Mouse (Mus musculus) liver, adult 2 months (tissue): Measurements from ENCODE around the gene Usp6nl. TPM values are rescaled to one million over a fixed set of nuclear protein-coding genes. Genes with fewer than 3 reads are reported as not detected.

ENCODE experiments used
- DNase-seq: peaks from one replicate; pipeline ENCODE4 v3.0.0-alpha.2; 2011; ENCODE audit warnings: low read depth, low spot score; ENCODE audit errors: extremely low read depth
- H3K27ac ChIP-seq: fragments of 200-500 bp; replicated peaks from 2 replicates; pipeline ENCODE4 v1.5.1; 2012; ENCODE audit warnings: low read depth, mild to moderate bottlenecking, control low read depth, inconsistent platforms, low read length; ENCODE audit not compliant: insufficient read depth
- H3K27me3 ChIP-seq: fragments of 200-500 bp; 2 replicates; pipeline ENCODE4 v1.6.1; 2012; ENCODE audit warnings: mild to moderate bottlenecking, moderate library complexity, low read length, inconsistent platforms; ENCODE audit not compliant: control insufficient read depth, insufficient read depth
- H3K36me3 ChIP-seq: fragments of 200-500 bp; 2 replicates; pipeline ENCODE4 v1.6.1; 2012; ENCODE audit warnings: low read length, inconsistent platforms; ENCODE audit not compliant: control insufficient read depth, insufficient read depth
- H3K4me1 ChIP-seq: fragments of 200-500 bp; 2 replicates; pipeline ENCODE4 v1.6.1; 2011; ENCODE audit warnings: low read length; ENCODE audit not compliant: control insufficient read depth, insufficient read depth
- H3K4me3 ChIP-seq: fragments of 200-500 bp; 2 replicates; pipeline ENCODE4 v1.5.1; 2011; ENCODE audit warnings: low read depth, mild to moderate bottlenecking, control low read depth, low read length, moderate library complexity; ENCODE audit not compliant: insufficient read depth
- H3K79me2 ChIP-seq: fragments of 200-500 bp; 2 replicates; pipeline ENCODE4 v1.6.1; 2012; ENCODE audit warnings: inconsistent platforms, mild to moderate bottlenecking, low read length, moderate library complexity; ENCODE audit not compliant: control insufficient read depth, insufficient read depth
- H3K9ac ChIP-seq: fragments of 200-500 bp; 2 replicates; pipeline ENCODE4 v1.6.1; 2012; ENCODE audit warnings: low read depth, mild to moderate bottlenecking, control low read depth, inconsistent platforms, low read length
- CTCF ChIP-seq: fragments of 200-500 bp; IDR thresholded peaks from 2 replicates; pipeline ENCODE4 v1.5.1; 2011; ENCODE audit warnings: low read depth, low read length, control low read depth
- POLR2A ChIP-seq: fragments of 200-500 bp; IDR thresholded peaks from 2 replicates; pipeline ENCODE4 v1.6.1; 2011; ENCODE audit warnings: low read length, control low read depth; ENCODE audit not compliant: insufficient read depth; ENCODE audit errors: extremely low read depth
- WGBS: fragments of 180-500 bp; shearing (Covaris S2); methylation state at CpG from one replicate; pipeline ENCODE4 v1.1.7; 2018; 5-methylcytosine and 5-hydroxymethylcytosine counted together
- polyA plus RNA-seq: library from polyadenylated mRNA; depleted of rRNA; stranded (reverse); fragments of >200 nt; gene quantifications from 2 replicates; pipeline ENCODE4 v1.2.3, GENCODE M21; 2012
- total RNA-seq: library from RNA; depleted of rRNA; stranded (reverse); fragments of >200 nt; gene quantifications from 2 replicates; pipeline ENCODE4 v1.2.3, GENCODE M21; 2014

The Usp6nl gene
- total and polyA plus RNA-seq, 2 experiments, result 7.6 to 7.9 TPM

DNA sequence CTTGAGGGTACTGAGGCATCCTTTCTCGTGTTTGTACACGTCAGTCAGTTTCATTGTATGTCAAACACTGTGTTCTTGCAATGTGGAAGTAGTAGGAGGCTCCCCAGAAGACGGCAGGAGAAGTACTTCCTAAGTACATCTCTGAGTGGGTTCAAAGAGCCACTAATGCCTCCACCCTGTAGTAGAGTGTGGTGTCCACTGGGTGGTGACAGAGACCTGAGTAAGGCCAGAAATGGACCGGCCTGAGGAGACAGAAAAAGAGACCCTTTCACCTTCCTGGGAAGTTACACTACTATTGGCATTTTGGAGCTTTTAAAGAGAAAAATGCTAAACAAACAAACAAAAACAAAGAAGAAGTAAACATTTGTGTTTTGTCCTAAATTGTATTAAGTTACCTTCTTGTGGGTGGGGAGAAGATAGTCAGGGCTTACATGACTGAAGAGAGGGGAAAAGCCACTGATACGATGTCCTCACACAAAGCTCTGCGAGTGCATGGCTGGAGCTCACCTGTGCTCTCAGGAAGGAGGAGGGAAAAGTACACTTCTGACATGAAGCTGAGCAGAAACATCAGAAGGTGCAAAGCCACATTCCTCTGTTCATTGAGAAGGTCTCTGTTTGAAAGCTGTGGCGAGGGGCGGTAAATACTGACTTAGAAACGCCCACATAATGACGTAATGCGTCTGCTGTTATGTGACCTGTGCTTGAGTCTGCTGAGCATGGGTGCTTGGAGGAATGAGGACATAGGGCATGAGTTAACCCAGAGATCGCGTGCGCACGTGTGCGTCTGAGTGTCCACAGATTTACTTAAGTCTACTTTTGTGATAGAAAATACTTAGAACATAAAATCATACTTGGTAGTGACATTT is 113.9 kb downstream of the Usp6nl start:
- H3K79me2 ChIP-seq, result no peaks in the 10 kb centered on the region
- no peaks in the 10 kb centered on the region for H3K4me1 ChIP-seq
- no peak overlapping the region for H3K27ac ChIP-seq
- no peak overlapping the region for H3K9ac ChIP-seq
- no peaks in the 10 kb centered on the region for H3K27me3 ChIP-seq
- DNase-seq, result no peak
- WGBS, result 85% methylated on average over 16 of the region's 16 CpGs
- H3K4me3 ChIP-seq, result no peak overlapping the region
- H3K36me3 ChIP-seq, result peaks cover 29% of the 10 kb centered on the region
- peak; percentile 52; the same call in 1 of the 2 replicates for TF ChIP-seq CTCF
- TF ChIP-seq POLR2A, result no peak

DNA sequence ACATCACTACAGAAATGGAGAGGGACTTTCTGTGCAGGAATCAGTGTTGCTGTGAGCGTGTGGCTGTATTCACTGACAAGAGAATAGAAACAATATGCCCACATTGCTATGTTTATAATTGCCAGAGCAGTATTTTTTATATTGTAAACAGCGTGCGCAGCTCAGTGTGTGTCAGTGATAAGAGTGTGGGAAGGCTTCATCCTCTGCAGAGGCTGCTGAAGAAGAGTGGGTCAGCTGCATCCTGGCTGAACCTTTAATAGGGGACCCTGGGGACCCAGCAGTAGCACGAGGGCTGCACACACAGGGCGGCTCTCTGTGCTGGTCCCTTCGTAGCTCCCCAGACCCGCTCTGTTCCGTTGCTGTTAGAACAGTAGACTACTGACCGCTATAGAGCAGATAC is 119.2 kb downstream of the Usp6nl start:
- 87% methylated on average over 9 of the region's 9 CpGs for WGBS
- TF ChIP-seq CTCF, result no peak
- TF ChIP-seq POLR2A, result no peak

DNA sequence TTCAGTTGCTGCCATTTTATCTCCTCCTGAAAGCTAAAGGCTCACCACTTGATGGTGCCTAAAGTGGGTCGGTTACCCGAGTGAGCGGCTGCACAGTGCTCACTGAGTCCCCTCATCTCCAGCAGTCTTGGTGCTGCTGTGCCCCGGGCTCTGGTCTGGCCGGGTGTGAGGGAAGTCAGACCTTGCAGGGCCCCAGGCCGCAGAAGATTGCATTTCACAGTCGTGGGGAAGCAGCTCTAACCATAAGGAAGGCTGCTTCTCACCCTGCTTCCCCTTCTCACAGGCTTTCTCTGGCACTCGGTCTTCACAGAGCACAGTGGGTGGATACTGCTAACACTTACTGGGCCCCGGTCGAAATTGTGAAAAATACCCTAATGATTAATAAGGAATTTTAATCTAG is 119.8 kb downstream of the Usp6nl start:
- Histone ChIP-seq H3K4me1 (no peaks in the 10 kb centered on the region), H3K36me3 (peaks cover 18% of the 10 kb centered on the region), H3K79me2 (no peaks in the 10 kb centered on the region), H3K4me3 (no peak overlapping the region), H3K27ac (no peak overlapping the region), H3K9ac (no peak overlapping the region), H3K27me3 (no peaks in the 10 kb centered on the region)
- no peak for TF ChIP-seq POLR2A
- TF ChIP-seq CTCF, result no peak
- DNase-seq, result no peak
- WGBS, result 81% methylated on average over 10 of the region's 10 CpGs

More for the DNA sequence above, 119.2 kb downstream of the Usp6nl start:
- Histone ChIP-seq H3K4me1 (no peaks in the 10 kb centered on the region), H3K36me3 (peaks cover 18% of the 10 kb centered on the region), H3K27ac (no peak overlapping the region), H3K27me3 (no peaks in the 10 kb centered on the region), H3K4me3 (no peak overlapping the region), H3K79me2 (no peaks in the 10 kb centered on the region), H3K9ac (no peak overlapping the region)
- DNase-seq, result no peak

DNA sequence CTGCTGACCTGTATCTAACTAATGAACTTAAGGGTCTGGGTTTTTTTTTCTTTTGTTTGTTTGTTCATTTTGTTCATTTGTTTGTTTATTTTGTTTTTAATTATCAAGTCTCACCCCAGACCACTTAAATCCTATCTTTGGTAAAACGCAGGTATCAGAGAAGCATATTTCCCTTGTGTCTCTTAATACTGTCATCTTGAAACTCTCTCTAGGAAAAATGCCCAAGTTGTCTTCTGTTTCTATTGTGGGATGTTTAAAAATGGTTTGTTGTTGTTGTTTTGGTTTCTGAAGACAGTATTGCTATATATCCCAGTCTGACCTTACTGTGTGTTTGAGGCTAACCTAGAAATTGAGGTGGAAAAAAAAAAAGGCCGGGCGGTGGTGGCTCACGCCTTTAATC is 121.5 kb downstream of the Usp6nl start:
- Histone ChIP-seq H3K36me3 (peaks cover 18% of the 10 kb centered on the region), H3K27me3 (no peaks in the 10 kb centered on the region), H3K4me1 (no peaks in the 10 kb centered on the region), H3K4me3 (no peak overlapping the region), H3K9ac (no peak overlapping the region), H3K79me2 (no peaks in the 10 kb centered on the region), H3K27ac (no peak overlapping the region)
- no peak for DNase-seq
- WGBS, result 97% methylated on average over 4 of the region's 4 CpGs
- no peak for TF ChIP-seq POLR2A
- no peak for TF ChIP-seq CTCF

DNA sequence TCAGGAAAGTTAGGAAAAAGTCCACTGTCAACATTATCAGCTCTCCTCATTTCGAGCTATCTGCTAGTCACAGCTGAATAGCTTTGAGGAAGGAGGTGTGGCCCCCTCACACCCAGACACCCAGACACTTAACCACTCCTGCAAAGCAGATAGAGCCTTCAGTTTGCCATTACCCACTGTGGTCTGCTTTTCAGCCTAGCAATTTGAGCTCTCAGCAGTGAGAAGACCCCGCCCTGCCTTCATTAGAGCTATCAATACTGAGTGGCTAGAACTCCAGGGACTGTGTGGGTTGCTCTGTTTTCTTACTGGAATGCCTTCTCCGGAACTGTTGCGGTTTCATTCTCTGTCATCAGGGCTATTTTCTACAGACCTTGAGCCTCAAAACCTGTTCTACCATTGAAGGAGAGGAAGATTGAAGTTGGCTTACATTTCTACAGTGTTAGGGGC is 122.3 kb downstream of the Usp6nl start:
- H3K9ac ChIP-seq, result no peak overlapping the region
- no peaks in the 10 kb centered on the region for H3K79me2 ChIP-seq
- no peaks in the 10 kb centered on the region for H3K27me3 ChIP-seq
- no peaks in the 10 kb centered on the region for H3K4me1 ChIP-seq
- H3K36me3 ChIP-seq, result peaks cover 18% of the 10 kb centered on the region
- DNase-seq, result no peak
- 84% methylated on average over 4 of the region's 4 CpGs for WGBS
- no peak overlapping the region for H3K4me3 ChIP-seq
- no peak for TF ChIP-seq CTCF
- TF ChIP-seq POLR2A, result no peak
- H3K27ac ChIP-seq, result no peak overlapping the region

DNA sequence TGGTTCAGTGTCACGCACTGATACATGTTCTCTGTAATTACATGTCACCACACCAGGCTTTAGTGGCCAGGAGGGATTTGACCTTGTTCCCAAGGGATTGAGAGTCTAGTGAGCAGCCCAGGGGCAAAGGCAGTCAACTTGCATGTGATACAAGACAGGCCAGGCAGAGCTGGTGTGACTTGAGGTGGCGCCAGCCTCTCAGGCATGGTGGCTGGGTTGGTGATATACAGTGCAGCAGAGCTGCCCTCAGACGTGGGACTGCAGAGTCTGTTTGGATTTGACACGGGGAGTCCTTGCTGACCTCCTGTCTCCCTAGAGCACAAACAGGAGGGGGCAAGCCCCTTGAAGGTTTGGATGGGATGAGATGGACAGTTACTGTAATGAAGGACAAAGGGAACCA is 123.4 kb downstream of the Usp6nl start:
- Histone ChIP-seq H3K4me1 (no peaks in the 10 kb centered on the region), H3K4me3 (no peak overlapping the region), H3K9ac (no peak overlapping the region), H3K27me3 (no peaks in the 10 kb centered on the region), H3K27ac (no peak overlapping the region), H3K79me2 (no peaks in the 10 kb centered on the region), H3K36me3 (peaks cover 9% of the 10 kb centered on the region)
- TF ChIP-seq CTCF, result no peak
- no peak for TF ChIP-seq POLR2A
- no peak for DNase-seq
- WGBS, result 92% methylated on average over 4 of the region's 4 CpGs
